Mouse (Mus musculus): ENCODE measurements around the gene Wnk2. TPM values are rescaled to one million over a fixed set of nuclear protein-coding genes. Genes with fewer than 3 reads are reported as not detected.

Gene Wnk2
- polyA plus RNA-seq, 1 experiment from 2014 or later: 0.14 TPM

DNA sequence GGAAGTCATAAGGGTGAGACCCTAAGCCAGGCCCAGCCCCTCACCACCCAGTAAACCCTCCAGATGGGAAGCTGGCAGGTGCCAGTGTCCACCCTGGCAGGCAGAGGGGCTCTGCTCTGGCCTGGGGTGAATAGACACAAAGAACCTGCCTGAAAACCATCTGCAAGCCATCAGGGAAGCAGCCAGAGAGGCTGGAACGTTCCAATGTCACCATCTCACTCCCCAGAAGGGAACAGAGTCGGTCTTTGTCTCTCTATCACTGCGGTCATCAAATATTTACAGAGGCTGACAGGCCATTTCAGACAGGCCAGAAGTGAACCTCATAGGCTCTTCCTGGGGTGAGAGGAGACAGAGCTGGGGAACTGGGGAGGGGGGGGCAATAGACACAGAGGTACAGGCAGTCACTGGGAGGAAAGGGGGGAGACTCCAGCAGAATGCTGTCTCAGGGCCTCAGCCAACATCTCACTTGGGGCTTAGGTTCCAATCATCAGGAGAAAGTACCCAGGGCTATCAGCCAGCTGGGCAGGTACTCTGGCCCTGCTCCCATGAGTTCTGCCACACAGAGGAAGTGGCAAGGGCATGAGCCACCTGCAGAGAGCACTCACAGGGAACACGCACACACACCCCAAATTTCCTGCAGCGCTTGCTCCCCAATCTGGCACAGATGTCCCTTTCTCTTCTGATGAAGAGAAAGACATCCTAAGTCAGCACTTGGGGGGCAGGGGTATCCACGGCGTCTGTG is 15.7 kb downstream of the Wnk2 start:
- no peak overlapping the region for H3K4me3 ChIP-seq
- no peak overlapping the region for H3K27ac ChIP-seq
- no peaks in the 10 kb centered on the region for H3K9me3 ChIP-seq (replicated peaks)
- peak; percentile 32; the same call in 1 of the 2 replicates for ATAC-seq
- H3K9ac ChIP-seq: no peak overlapping the region
- no peak overlapping the region for H3K4me2 ChIP-seq
- H3K27me3 ChIP-seq (replicated peaks): peaks cover 14% of the 10 kb centered on the region; the same call in 1 of the 2 replicates
- H3K36me3 ChIP-seq: no peaks in the 10 kb centered on the region
- peaks cover 6% of the 10 kb centered on the region; the same call in 1 of the 2 replicates for H3K4me1 ChIP-seq
- 68% methylated on average over 7 of the region's 7 CpGs for WGBS (ENCODE audit: insufficient replicate concordance)

DNA sequence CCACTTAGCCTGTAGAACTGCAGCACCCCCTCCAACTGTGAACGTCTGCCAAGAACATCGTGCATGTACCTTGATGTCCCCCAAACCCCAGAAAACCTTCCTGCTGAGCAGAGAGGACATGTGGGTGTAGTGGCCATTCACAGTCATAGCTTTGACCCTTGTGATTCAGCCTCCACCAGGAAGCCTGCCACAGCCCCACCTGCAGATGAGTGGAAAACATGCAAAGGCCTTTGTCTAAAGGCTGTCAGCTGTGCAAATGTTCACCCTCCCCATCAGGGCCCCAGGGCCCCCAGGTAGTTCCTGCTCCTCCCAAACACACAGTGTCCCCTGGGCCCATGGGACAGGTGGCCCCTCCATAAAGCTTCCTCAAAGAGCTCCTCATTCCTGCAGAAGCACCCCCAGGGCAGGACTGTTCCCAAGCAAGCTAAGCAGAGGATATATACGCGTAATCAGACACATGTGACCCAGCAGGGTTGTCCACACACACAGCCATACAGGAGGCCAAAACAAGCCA is 16.4 kb downstream of the Wnk2 start:
- Histone ChIP-seq H3K36me3 (no peaks in the 10 kb centered on the region), H3K27me3 (replicated peaks) (peaks cover 12% of the 10 kb centered on the region; the same call in 1 of the 2 replicates), H3K27ac (no peak overlapping the region), H3K4me1 (peaks cover 6% of the 10 kb centered on the region; the same call in 1 of the 2 replicates), H3K4me2 (no peak overlapping the region), H3K9ac (no peak overlapping the region), H3K9me3 (replicated peaks) (no peaks in the 10 kb centered on the region), H3K4me3 (no peak overlapping the region)
- no peak for ATAC-seq
- 63% methylated on average over 4 of the region's 4 CpGs for WGBS (ENCODE audit: insufficient replicate concordance)

DNA sequence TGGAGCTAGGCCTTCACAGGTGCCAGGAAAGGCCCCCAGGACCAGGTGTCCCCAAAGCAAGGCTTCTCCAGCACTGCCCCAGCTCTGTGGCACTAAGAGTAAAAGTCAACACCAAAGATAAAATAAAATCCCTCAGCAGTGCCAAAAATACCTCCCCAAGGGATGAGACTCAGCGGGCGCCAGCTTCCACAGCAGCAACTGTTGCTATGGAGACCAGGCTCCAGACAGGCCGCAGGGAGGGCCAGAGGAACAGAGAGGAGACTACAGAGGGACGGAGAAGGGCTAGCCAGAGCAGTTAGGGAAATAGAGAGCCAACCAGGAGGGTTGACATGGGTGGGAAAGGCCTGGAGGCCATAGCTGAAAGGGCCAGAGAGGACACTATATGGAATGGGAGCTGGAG is 18.0 kb downstream of the Wnk2 start:
- H3K36me3 ChIP-seq: no peaks in the 10 kb centered on the region
- H3K27ac ChIP-seq: no peak overlapping the region
- no peak overlapping the region for H3K4me3 ChIP-seq
- H3K4me2 ChIP-seq: no peak overlapping the region
- no peaks in the 10 kb centered on the region for H3K9me3 ChIP-seq (replicated peaks)
- 39% methylated on average over 4 of the region's 4 CpGs for WGBS (ENCODE audit: insufficient replicate concordance)
- H3K27me3 ChIP-seq (replicated peaks): peaks cover 12% of the 10 kb centered on the region; the same call in 1 of the 2 replicates
- H3K9ac ChIP-seq: no peak overlapping the region
- ATAC-seq: no peak
- H3K4me1 ChIP-seq: peaks cover 6% of the 10 kb centered on the region; the same call in 1 of the 2 replicates

DNA sequence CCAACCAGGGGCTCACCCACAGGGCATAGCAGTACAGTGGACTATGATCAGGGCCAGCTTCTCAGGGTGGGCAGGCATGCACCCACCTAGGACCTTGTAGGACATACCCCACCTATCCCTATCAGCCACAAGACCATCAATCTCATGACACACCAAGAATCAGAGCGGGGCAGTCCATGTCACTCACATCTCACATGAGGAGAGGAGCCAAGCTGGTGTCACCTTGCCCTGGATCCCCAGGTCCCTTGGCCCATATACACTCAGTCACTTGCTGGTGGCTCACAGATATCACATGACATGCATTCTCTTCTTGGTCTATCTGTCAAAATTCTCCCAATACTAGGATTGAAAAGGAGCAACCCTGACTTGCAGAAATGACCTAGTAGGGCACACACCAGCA is 18.7 kb downstream of the Wnk2 start:
- H3K27me3 ChIP-seq (replicated peaks): peaks cover 12% of the 10 kb centered on the region; the same call in 1 of the 2 replicates
- H3K4me2 ChIP-seq: no peak overlapping the region
- H3K9me3 ChIP-seq (replicated peaks): no peaks in the 10 kb centered on the region
- no peak overlapping the region for H3K4me3 ChIP-seq
- peaks cover 6% of the 10 kb centered on the region; the same call in 1 of the 2 replicates for H3K4me1 ChIP-seq
- no peaks in the 10 kb centered on the region for H3K36me3 ChIP-seq
- no peak for ATAC-seq
- no peak overlapping the region for H3K9ac ChIP-seq
- H3K27ac ChIP-seq: no peak overlapping the region
- 50% methylated on average over 1 of the region's 1 CpGs for WGBS (ENCODE audit: insufficient replicate concordance)

DNA sequence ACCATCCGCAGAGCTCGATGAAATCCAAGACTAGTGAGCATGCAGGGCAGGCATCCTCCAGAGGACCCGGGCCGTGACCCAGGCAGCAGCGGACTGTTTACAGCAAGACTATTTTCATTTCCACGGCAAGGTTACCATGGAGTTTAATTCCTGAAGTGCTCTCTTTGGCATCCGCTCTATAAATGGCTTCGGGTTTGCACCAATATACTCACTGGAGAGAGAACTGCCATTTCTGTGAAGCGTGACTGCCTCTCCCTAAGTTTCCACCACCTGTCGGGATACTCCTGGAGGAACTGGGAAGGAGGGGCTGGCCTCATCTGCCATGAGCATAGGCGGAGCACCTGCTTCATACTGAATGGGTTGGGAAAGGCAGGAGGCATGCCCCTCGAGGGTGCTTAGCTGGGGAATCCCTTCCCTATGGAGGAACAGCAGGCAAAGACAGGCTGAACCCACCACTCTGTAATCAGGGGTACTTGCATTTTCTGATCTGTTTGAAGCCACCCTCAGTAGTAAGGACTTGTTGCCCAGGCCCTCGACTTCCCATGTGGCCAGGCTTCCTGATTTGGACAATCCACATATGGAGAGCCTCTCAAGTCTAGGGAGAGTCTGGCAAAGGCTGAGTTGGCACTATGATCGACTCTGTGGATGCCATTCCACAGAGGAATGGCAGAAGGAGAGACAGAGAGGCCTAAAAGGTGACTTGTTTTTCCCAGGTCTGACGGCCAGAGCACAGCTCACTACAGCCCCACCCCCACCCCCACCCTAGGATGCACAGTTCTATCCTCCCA is 19.8 kb downstream of the Wnk2 start:
- Histone ChIP-seq H3K36me3 (no peaks in the 10 kb centered on the region), H3K4me2 (no peak overlapping the region), H3K4me3 (no peak overlapping the region), H3K4me1 (peaks cover 6% of the 10 kb centered on the region; the same call in 1 of the 2 replicates), H3K9me3 (replicated peaks) (no peaks in the 10 kb centered on the region), H3K9ac (no peak overlapping the region), H3K27ac (no peak overlapping the region), H3K27me3 (replicated peaks) (peaks cover 12% of the 10 kb centered on the region; the same call in 1 of the 2 replicates)
- 55% methylated on average over 15 of the region's 15 CpGs for WGBS (ENCODE audit: insufficient replicate concordance)
- no peak for ATAC-seq

DNA sequence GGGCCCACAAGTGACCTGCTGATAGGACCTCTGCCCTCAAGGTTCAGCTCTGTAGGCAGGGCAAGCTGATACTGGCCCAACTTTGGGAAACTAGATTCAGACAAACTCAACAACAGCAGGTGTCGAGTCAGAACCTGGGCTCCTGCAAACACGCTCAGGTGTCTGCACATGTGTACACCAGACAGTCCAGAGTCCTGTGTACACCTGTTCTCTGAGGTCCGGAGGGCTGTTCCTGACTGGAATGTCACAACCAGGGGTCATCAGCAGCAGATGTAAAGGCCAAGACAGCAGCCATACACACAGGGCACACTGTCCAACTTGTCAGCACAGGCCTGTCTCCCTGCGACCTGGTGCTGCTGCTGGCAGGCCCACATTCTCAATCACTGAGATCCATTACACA is 25.7 kb downstream of the Wnk2 start:
- Histone ChIP-seq H3K36me3 (no peaks in the 10 kb centered on the region), H3K4me2 (no peak overlapping the region), H3K27me3 (replicated peaks) (no peaks in the 10 kb centered on the region; the same call in 1 of the 2 replicates), H3K4me3 (no peak overlapping the region), H3K27ac (no peak overlapping the region), H3K9me3 (replicated peaks) (no peaks in the 10 kb centered on the region), H3K9ac (no peak overlapping the region), H3K4me1 (no peaks in the 10 kb centered on the region)
- ATAC-seq: peak; percentile 24; the same call in 1 of the 2 replicates
- WGBS (ENCODE audit: insufficient replicate concordance): 52% methylated on average over 4 of the region's 4 CpGs

DNA sequence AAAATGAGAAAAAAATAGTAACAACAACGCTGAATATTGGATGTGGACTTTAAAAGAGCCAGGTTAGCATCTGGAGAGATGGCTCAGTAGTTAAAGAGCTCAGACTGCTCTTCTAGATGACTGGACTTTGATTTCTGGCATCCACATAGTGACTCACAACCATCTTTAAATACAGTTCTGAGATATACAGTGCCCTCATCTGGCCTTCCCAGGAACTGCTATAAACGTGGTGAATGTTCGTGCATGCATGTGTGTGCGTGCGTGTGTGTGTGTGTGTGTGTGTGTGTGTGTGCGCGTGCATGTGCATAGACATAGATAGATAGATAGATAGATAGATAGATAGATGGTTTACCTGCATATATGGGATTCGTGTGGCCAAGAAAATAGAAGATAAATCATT is 30.3 kb downstream of the Wnk2 start:
- Histone ChIP-seq H3K36me3 (no peaks in the 10 kb centered on the region), H3K27me3 (replicated peaks) (no peaks in the 10 kb centered on the region), H3K4me1 (no peaks in the 10 kb centered on the region), H3K9me3 (replicated peaks) (no peaks in the 10 kb centered on the region), H3K4me2 (no peak overlapping the region), H3K9ac (no peak overlapping the region), H3K27ac (no peak overlapping the region), H3K4me3 (no peak overlapping the region)
- ATAC-seq: no peak
- 74% methylated on average over 8 of the region's 8 CpGs for WGBS (ENCODE audit: insufficient replicate concordance)

DNA sequence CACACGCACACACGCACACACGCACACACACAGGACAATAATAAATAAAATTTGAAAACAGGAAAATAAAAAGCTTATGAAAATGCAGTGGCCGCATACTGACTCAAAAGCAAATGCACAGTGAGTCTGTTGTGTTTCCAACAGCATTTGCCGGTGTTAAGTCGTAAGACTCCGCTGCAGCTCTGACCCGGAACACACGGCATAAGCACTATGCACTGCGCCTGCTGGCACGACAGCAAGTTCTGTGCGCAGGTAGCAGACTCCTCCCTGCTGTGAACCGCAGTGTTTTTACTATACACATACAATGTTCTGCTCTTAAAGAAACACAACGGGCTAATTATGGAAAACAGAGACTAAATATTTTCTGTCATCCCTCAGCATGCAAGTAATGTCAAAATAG is 32.9 kb downstream of the Wnk2 start:
- H3K9me3 ChIP-seq (replicated peaks): no peaks in the 10 kb centered on the region
- H3K4me1 ChIP-seq: no peaks in the 10 kb centered on the region
- no peak overlapping the region for H3K9ac ChIP-seq
- no peaks in the 10 kb centered on the region for H3K36me3 ChIP-seq
- no peak for ATAC-seq
- no peak overlapping the region for H3K27ac ChIP-seq
- H3K4me3 ChIP-seq: no peak overlapping the region
- 79% methylated on average over 14 of the region's 14 CpGs for WGBS (ENCODE audit: insufficient replicate concordance)
- H3K4me2 ChIP-seq: no peak overlapping the region
- H3K27me3 ChIP-seq (replicated peaks): no peaks in the 10 kb centered on the region

DNA sequence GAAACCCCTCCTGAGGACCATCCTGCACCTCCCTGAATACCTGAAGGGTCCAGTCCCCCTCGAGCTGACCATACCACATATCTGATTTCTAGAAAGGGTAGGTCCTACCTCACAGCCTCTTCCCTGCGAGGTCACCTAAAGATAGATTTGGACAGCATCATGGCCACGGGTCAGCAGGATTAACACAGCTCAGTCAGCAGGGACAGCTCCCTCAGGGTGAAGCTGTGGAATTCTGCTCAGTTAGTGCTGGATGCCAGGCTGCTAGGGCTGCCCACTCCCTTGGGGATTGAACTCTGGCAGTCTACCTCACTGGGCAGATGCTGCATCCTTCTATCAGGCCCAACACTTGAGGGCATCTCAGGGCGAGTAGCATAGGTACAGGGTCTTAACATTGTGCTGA is 33.7 kb downstream of the Wnk2 start:
- Histone ChIP-seq H3K36me3 (no peaks in the 10 kb centered on the region), H3K27ac (no peak overlapping the region), H3K9me3 (replicated peaks) (no peaks in the 10 kb centered on the region), H3K9ac (no peak overlapping the region), H3K4me2 (no peak overlapping the region), H3K27me3 (replicated peaks) (no peaks in the 10 kb centered on the region), H3K4me3 (no peak overlapping the region), H3K4me1 (no peaks in the 10 kb centered on the region)
- 30% methylated on average over 4 of the region's 4 CpGs for WGBS (ENCODE audit: insufficient replicate concordance)
- ATAC-seq: no peak

DNA sequence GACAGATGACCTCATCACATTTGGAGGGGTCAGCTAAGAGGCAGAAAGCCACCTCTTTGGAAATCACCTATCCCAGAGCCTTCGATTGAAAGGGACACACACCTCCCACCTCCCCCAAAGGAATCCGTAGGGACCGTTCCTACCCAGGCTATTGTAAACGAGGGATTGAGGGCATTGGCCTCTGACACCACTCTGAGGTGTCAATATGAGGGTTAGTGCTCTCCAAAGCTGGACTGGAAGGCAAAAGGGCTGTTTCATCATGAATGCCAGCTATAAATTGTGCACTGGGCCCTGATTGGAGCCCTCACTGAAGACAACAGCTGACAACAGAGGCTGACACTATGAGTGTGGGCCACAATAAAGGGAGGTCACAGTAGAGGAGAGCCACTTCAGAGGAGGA is 34.5 kb downstream of the Wnk2 start:
- Histone ChIP-seq H3K4me2 (no peak overlapping the region), H3K27me3 (replicated peaks) (no peaks in the 10 kb centered on the region), H3K27ac (no peak overlapping the region), H3K4me1 (no peaks in the 10 kb centered on the region), H3K9me3 (replicated peaks) (no peaks in the 10 kb centered on the region), H3K36me3 (no peaks in the 10 kb centered on the region), H3K9ac (no peak overlapping the region), H3K4me3 (no peak overlapping the region)
- no peak for ATAC-seq
- 63% methylated on average over 4 of the region's 4 CpGs for WGBS (ENCODE audit: insufficient replicate concordance)

DNA sequence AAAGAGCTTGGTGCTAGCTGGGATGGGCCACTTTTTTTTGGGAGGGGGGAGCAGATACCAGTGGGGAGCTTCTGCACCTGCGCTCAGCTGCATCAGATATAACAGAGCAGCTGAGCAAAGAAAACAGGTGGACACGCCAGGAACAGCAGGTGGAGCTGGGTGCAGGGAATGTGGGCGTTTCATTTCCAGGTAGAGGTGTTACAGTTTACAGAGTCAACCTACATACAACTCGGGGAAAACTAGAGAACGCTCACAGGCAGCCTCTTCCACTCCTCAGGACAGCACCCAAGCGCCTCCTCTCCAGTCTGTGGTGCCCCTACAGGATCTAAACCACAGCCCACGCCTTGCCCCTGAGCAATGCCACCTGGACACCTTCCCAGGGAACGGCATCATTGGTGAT is 35.2 kb downstream of the Wnk2 start:
- Histone ChIP-seq H3K4me3 (no peak overlapping the region), H3K4me1 (no peaks in the 10 kb centered on the region), H3K9me3 (replicated peaks) (no peaks in the 10 kb centered on the region), H3K4me2 (no peak overlapping the region), H3K9ac (no peak overlapping the region), H3K27me3 (replicated peaks) (no peaks in the 10 kb centered on the region), H3K27ac (no peak overlapping the region), H3K36me3 (no peaks in the 10 kb centered on the region)
- no peak for ATAC-seq
- 66% methylated on average over 8 of the region's 8 CpGs for WGBS (ENCODE audit: insufficient replicate concordance)

DNA sequence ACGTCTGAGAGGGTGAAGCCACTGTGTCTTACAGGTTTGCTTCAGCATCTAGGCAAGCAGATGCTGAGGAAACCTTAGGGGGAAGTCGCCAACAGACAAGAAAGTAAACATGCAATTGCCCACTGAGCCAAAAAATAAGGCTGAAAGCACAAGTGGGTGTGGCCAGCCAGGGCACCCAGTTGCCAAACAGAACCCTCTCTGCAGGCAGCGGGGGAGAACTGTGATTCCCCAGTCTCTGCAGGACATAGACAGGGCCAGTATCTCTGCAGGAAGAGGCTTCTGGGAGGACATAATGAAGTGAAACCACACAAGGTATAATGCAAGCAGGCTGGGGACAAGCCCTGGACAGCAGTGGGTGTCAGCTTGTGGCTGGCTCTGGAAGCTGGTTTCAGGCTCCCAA is 38.1 kb downstream of the Wnk2 start:
- WGBS (ENCODE audit: insufficient replicate concordance): 51% methylated on average over 3 of the region's 3 CpGs
- no peak for ATAC-seq
- Histone ChIP-seq H3K9me3 (replicated peaks) (no peaks in the 10 kb centered on the region), H3K9ac (no peak overlapping the region), H3K4me1 (no peaks in the 10 kb centered on the region), H3K36me3 (no peaks in the 10 kb centered on the region), H3K4me2 (no peak overlapping the region), H3K4me3 (no peak overlapping the region), H3K27me3 (replicated peaks) (no peaks in the 10 kb centered on the region), H3K27ac (no peak overlapping the region)

Measured in liver, embryonic 12.5 days (tissue).